Mouse (Mus musculus): ENCODE results near the gene Pitpnm1. TPM values are rescaled to one million over a fixed set of nuclear protein-coding genes. Genes with fewer than 3 reads are reported as not detected.
"Not testable (repeated sequence)": the region's sequence is repeated elsewhere in the genome, so short reads cannot be mapped to it uniquely, and the experiment has no call there.

Pitpnm1 gene
- 8.6 and 9.0 TPM in 2 replicates for total RNA-seq (2017)

- no peak for ATAC-seq (replicated peaks; ENCODE audit: low read depth, poor library complexity, severe bottlenecking)
These were observed at the start of gene Pitpnm1 for GRCm38 (mm10) chr19:4099837-4100717. Gene Pitpnm1 (plus strand): TSS chr19:4099998.

GRCm38 (mm10) chr19:4051016-4051415 lies 48.8 kb upstream of the Pitpnm1 start:
- no peak for ATAC-seq (replicated peaks; ENCODE audit: low read depth, poor library complexity, severe bottlenecking)

- 0 out of 2 replicates have a peak, but pooled peaks have one; percentile 45 for ATAC-seq (replicated peaks; ENCODE audit: low read depth, poor library complexity, severe bottlenecking)
These were observed 47.9 kb upstream of the Pitpnm1 start for GRCm38 (mm10) chr19:4051741-4052515.

GRCm38 (mm10) chr19:4052516-4053030 lies 47.2 kb upstream of the Pitpnm1 start:
- ATAC-seq (replicated peaks; ENCODE audit: low read depth, poor library complexity, severe bottlenecking) = no peak

- ATAC-seq (replicated peaks; ENCODE audit: low read depth, poor library complexity, severe bottlenecking) = no peak
These were observed 45.2 kb upstream of the Pitpnm1 start for GRCm38 (mm10) chr19:4054613-4055012.

GRCm38 (mm10) chr19:4055216-4055946 lies 44.4 kb upstream of the Pitpnm1 start:
- no peak for ATAC-seq (replicated peaks; ENCODE audit: low read depth, poor library complexity, severe bottlenecking)

GRCm38 (mm10) chr19:4055947-4056693 lies 43.7 kb upstream of the Pitpnm1 start:
- ATAC-seq (replicated peaks; ENCODE audit: low read depth, poor library complexity, severe bottlenecking) = no peak

- ATAC-seq (replicated peaks; ENCODE audit: low read depth, poor library complexity, severe bottlenecking) = no peak
These were observed 43.1 kb upstream of the Pitpnm1 start for GRCm38 (mm10) chr19:4056727-4057126.

- ATAC-seq (replicated peaks; ENCODE audit: low read depth, poor library complexity, severe bottlenecking) = no peak
These were observed 42.4 kb upstream of the Pitpnm1 start for GRCm38 (mm10) chr19:4057389-4057788.

- ATAC-seq (replicated peaks; ENCODE audit: low read depth, poor library complexity, severe bottlenecking) = no peak
These were observed 41.8 kb upstream of the Pitpnm1 start for GRCm38 (mm10) chr19:4057962-4058361.

- no peak for ATAC-seq (replicated peaks; ENCODE audit: low read depth, poor library complexity, severe bottlenecking)
These were observed 41.2 kb upstream of the Pitpnm1 start for GRCm38 (mm10) chr19:4058581-4058980.

GRCm38 (mm10) chr19:4059069-4059740 lies 40.6 kb upstream of the Pitpnm1 start, which contains the start of gene Gstp3:
Gene Gstp3 (minus strand): TSS chr19:4059569.
- ATAC-seq (replicated peaks; ENCODE audit: low read depth, poor library complexity, severe bottlenecking) = peak; percentile 69

- not testable (repeated sequence) for ATAC-seq (replicated peaks; ENCODE audit: low read depth, poor library complexity, severe bottlenecking)
These were observed 39.5 kb upstream of the Pitpnm1 start for GRCm38 (mm10) chr19:4060044-4060898.

- no peak for ATAC-seq (replicated peaks; ENCODE audit: low read depth, poor library complexity, severe bottlenecking)
These were observed 38.8 kb upstream of the Pitpnm1 start for GRCm38 (mm10) chr19:4060899-4061465.

GRCm38 (mm10) chr19:4063357-4063756 lies 36.4 kb upstream of the Pitpnm1 start:
- ATAC-seq (replicated peaks; ENCODE audit: low read depth, poor library complexity, severe bottlenecking) = not testable (repeated sequence)

- ATAC-seq (replicated peaks; ENCODE audit: low read depth, poor library complexity, severe bottlenecking) = not testable (repeated sequence)
These were observed 35.3 kb upstream of the Pitpnm1 start for GRCm38 (mm10) chr19:4064501-4064900.

- ATAC-seq (replicated peaks; ENCODE audit: low read depth, poor library complexity, severe bottlenecking) = no peak
These were observed 33.5 kb upstream of the Pitpnm1 start for GRCm38 (mm10) chr19:4066280-4066679.

- ATAC-seq (replicated peaks; ENCODE audit: low read depth, poor library complexity, severe bottlenecking) = no peak
These were observed 32.9 kb upstream of the Pitpnm1 start for GRCm38 (mm10) chr19:4066877-4067276.
